Mouse (Mus musculus) T-cell, adult 2 months (primary cell): ENCODE results near the gene B4galnt4.

Source experiments
- DNase-seq: peaks from one replicate; pipeline ENCODE4 v3.0.0; 2022; ENCODE audit warnings: low spot score

The B4galnt4 gene

DNA sequence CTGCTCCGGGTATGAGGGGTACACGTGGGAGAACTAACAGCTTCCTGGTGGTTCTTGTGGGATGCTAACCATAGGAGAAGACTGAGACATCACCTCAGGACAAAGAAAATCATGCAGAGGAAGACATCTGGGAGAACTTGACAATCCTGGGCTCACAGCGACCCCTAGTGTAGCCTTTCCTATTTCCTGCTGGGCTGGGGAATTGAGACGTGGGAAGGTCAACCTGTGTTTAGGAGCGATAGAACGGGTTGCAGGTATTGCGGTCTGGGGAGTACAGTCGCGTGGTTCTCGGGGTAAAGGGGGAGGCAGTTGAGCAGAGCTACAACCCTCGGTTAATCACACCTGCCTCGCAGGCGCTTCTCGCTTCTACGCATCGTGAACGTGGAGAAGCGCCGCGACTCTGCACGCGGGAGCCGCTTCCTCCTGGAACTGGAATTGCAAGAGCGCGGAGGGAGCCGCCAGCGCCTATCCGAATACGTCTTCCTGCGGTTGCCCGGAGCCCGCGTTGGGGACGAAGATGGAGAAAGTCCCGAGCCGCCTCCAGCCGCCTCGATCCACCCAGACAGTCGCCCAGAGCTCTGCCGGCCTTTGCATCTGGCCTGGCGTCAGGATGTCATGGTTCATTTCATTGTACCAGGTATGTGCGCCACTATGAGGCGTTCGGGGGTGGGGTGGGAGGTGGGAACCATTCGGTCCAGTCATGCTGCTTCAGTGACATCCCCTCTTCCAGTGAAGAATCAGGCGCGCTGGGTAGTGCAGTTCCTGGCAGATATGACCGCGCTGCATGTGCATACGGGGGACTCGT, 9.4 kb downstream of the B4galnt4 start:
- peak; percentile 53 for DNase-seq

DNA sequence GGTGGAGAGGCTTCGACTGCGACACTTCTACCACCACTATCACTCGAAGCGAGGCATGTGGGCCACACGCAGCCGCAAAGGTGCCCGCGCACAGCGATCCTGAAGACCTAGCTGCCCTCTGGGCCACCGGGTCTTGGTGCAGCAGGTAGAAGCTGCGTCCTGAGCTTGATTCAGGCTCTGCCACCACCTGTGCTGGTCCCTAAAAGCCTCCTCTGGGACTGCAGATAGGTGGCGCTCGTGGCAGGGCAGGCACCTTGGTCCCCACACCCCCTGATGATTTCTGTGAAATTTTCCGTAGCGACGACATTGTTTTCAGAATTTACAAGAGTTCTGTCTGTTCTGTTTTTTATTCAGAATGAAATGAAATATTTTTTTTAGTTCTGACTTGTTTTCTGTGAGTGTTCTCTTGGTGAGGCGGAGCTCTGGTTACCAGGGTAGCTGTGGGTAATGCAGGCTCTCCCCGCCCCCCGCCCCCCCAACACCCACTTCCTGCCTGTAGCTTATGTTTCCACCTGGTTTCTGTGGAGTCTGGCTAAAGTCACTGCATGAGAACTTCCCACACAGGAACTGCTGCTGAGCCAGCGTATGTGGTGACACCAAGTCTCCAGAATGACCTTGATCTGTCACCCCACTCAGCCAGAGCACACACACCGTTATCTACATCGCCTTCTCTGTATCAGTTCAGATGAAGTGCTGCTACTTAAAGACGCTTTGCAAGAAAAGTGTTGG, 11.3 kb downstream of the B4galnt4 start:
- peak; percentile 77 for DNase-seq

DNA sequence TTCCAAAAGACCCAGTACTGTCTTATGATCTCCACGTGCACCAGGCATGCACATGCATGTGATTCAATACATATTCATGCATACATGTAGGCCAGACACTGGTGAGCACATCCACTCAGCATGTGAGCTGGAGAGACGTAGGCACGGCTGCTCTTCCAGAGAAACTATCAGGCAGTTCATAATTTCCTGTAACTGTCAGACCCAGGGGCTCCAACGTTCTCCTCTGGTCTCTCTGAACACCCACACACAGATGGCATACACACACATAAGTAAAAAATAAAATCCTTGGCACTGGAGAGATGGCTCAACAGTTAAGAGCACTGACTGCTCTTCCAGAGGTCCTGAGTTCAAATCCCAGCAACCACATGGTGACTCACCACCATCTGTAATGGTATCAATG, 12.9 kb downstream of the B4galnt4 start:
- DNase-seq: no peak

DNA sequence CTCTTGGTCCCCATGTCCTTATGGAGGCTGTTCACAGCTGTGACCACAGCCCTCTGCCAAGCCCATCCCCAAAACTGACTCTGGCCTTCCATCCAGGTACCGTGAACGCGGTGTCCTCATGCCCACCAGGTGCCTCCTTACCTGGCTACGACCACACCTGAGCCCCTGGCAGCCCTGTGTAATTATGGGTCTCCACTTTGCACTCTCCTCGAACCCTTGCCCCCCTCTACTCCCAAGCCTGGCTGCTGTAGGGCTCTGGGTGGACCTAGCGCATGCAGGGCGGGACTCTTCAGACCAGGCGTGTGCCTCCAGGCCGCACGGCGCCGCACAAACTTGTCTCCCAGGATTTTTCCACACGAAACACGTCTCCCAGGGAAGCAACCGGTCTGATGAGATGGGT, 16.9 kb downstream of the B4galnt4 start, which contains the start of gene Pkp3:
Pkp3 (plus strand) TSS at position 378 of the 400 bp plus-strand sequence.
- DNase-seq: no peak

DNA sequence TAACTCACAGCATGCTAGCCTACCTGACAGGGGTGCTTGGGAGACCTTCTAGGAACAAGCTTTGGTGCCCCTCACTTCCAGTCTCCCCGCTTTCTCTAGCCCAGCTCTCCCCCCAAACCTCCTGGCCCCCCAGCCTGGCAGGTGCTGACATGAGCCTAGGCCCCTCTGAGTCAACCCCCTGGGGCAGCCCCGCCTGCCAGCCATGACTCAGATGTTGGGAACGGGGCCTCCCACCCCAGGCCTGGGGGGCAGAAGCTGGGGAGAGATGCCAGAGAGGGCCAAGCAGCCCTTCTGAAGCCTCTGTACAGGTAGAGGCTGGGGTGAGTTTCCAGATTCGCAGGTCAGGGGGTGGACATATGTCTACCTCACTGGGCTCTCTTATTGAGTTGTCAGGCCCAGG, 18.0 kb downstream of the B4galnt4 start:
- DNase-seq: no peak

DNA sequence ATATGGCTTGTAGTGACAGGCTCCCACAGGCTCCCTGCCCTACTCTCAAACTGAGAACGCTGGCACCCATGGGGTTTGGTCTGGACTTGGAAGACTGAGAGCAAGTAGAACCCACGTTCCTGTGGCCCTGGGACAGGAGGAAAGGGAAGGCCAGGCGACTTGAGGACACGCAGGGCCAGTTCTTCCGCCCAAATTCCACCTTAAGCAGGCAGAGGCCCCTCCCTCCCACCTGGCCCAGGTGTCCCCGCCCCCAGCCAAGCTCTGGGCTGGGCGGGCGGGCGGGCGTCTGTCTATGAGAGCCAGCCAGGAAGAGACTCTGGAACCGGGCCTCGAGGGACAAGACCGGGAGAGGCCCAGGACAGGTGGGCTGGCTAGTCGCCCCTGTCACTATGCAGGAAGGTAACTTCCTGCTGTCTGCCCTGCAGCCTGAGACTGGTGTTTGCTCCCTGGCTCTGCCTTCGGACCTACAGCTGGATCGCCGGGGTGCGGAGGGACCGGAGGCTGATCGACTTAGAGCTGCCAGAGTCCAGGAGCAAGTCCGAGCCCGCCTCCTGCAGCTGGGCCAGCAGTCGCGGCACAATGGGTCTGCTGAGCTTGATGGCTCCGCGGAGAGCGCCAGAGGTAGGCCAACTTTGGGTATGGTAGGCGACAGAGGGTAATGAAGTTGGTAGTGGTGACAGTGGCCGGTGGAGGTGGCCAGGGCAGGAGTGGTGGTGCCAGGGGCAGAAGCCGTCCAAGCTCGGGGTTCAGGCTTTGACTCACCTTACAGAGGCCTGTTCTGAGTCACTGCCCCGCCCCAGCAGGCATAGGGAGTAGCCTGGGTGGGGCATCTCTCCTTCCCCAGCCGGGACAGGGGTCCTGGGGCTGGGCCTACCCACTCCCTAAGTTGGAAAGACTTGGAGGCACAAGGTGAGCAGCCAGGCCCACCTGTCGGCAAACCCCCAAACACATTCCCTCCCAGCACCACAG, 18.9 kb downstream of the B4galnt4 start:
- DNase-seq: no peak

DNA sequence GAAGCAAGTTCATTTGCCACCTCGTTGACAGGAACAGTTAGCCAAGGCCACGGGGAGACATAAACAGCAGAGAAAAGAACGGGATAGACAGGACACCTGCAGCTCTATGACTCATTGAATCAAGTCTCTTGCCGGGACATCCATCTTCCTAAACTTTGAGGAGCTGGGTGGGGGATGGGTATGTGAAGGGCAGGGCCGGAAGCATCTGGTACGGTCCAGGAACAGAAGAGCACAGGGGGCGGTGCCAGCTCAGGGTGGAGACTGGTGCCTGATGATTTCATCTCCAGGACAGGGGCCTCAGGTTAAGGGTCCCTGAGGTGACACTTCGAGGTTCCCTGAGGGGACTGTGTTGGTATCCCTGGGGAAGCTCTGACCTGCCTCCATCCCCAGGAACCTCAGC, 27.0 kb downstream of the B4galnt4 start:
- DNase-seq: peak; percentile 44

DNA sequence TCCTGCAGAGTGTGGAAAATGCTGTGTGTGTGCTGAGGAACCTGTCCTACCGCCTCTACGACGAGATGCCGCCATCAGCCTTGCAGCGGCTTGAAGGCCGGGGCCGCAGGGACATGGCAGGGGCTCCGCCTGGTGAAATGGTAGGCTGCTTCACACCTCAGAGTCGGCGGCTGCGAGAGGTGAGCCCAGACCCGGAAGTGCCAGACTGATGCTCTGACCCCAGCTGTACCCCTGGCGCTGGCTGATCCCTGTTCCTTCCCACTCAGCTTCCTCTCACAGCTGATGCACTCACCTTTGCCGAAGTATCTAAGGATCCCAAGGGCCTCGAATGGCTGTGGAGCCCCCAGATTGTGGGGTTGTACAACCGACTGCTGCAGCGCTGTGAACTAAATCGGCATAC, 27.6 kb downstream of the B4galnt4 start:
- peak; percentile 29 for DNase-seq

DNA sequence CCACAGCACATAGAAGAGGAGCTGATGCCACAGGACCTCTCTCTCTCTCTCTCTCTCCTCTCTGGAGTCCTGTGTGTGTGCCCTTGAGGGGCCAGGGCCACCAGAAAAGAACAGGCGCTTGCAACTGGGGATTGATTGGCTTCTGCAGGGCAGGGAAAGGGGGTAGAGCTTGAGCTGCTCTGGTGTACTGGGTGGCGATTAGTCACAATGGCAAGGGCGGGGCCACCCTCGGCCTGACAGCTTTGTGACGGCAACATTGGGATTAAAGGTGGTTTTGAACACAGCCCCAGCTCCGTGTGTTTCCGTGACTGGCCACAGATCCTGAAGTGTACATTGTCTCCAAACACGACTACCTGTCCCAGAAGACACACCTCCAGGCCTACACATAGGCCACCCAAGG, 29.3 kb downstream of the B4galnt4 start:
- DNase-seq: no peak

DNA sequence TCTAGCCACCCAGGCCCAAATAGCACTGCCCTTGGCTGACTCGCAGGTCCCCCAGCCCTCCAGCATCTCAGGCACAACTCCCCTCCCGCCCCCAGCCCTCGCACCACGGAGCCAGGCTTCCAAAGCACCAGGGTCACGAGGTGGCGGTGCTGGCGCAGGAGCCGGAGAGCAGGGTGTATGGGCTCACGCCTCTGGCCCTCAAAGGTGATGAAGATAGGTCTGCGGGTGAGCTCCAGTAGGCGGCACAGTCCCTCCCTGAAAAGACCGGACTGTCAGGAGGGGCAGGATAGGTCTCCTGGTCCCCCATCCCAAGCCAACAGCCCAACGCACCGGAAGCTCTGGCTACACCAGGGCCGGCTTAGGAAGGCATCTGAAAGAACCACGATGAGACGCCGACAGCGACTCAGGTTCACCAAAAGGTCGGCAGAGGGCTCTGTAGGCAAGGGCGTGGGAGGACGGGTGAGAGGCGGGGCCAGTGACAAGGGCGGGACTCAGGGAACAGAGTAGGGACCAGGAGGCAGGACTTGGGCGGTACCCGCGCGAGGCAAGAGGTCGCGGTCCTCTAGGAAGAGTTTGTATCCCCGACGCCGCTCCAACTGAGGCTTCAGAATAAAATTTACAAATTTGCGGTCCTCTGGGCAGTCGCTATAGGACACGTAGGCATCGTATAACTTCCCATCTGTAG, 31.3 kb downstream of the B4galnt4 start:
- peak; percentile 83 for DNase-seq

DNA sequence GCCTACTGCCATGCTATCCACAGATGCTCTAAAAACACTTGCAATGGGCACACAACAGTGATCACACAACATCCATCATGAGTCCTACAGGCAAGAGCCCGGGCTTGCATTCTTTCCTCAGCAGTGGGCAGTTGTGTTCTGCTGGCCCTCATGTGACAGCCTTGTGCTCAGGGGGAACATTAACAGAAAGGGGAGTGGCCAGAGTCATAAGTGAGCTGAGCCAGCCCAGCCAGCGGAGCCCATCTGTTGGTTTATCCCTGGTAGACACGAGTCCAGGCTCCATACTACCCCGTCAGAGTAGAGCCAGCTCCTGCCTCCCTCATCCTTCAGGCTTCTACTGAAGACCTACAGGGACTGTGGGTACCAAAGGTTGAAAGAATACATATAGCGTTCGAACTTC, 33.0 kb downstream of the B4galnt4 start:
- DNase-seq: no peak

DNA sequence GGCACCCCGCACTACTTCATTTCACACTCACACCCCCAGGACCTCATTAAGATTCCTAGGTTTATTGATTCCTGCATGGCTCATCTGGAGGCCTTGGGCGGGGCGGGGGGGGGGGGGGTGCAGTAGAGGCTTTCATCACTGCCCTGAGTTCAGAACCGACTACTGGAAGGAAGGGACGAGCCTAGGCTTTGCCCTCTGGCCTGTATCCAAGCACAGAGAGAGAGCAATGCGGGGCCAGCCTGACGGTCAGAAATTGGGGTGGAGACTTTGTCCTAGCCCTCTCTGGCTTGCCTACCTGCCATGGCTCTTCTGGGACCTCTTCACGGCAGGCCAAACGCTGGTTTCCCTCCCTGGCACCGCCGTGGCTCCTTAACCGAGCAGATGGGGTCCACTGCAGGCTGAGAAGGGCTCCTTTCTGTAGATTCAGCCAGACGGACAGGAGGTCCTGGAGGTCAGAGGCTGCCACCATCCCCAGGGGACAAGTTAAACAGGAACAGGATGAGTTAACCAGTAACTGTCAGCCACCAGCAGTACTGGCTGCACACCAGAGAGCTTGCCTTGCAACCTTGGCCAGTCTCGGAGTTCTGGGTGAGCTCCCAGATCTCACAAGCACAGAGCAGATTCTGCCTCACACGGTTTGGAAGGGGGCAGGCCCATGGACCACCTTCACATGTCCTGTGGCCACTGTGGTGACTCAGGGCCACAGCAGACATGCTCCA, 33.7 kb downstream of the B4galnt4 start:
- DNase-seq: no peak

DNA sequence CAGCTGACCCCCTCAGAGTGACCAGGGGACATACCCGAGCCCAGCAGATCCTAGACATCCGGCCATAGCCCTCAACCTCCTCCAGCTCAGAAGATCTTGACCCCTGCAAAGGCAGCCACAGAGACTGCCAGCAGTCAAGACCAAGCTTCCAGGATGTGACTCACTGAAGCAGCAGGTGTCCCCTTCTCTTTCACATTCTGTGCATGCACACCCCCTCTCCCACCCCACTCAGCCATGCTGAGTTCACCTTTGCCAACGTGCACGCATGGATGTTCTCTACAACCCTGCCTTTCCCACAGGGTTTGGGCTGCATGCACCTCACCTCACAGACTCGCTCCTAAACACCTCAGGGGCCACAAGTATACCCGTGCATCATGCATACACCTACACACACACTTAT, 35.1 kb downstream of the B4galnt4 start:
- peak; percentile 48 for DNase-seq

DNA sequence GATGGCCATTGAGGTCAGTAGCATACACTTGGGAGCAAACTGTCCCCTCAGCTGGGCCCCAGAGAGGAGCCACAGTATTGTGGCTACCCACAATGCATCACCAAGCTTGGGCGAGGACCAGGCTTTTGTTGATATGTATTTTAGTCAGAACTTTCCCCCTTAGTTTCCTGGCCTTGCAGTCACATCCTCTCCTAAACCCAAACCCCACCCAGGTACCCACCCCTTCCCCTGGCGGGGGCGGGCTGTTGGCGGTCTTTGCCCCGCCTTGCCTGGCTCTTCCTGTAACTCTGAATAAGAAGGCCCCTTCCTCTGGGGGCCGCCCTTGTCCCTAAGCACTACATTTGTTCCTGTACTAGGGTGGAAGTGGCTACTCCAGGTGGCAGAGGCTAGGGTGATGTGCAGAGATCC, 35.7 kb downstream of the B4galnt4 start:
- DNase-seq: peak; percentile 94

DNA sequence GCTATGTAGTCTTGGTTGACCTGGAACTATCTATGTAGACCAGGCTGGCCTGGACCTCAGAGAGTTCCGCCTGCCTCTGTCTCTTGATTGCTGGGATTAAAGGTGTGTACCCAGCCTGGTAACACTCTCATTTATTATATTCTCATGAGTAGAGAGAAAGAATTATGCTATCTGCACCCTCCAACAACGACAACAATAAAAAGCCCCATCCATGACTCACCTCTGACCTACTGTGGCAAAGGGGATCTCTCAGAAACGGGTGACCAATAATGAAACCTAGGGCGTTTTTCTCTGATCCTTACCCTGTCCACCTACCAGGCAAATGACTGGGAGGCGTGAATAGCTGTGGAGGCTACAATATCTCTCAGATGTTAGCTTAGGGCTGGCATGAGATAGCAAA, 36.3 kb downstream of the B4galnt4 start:
- no peak for DNase-seq

DNA sequence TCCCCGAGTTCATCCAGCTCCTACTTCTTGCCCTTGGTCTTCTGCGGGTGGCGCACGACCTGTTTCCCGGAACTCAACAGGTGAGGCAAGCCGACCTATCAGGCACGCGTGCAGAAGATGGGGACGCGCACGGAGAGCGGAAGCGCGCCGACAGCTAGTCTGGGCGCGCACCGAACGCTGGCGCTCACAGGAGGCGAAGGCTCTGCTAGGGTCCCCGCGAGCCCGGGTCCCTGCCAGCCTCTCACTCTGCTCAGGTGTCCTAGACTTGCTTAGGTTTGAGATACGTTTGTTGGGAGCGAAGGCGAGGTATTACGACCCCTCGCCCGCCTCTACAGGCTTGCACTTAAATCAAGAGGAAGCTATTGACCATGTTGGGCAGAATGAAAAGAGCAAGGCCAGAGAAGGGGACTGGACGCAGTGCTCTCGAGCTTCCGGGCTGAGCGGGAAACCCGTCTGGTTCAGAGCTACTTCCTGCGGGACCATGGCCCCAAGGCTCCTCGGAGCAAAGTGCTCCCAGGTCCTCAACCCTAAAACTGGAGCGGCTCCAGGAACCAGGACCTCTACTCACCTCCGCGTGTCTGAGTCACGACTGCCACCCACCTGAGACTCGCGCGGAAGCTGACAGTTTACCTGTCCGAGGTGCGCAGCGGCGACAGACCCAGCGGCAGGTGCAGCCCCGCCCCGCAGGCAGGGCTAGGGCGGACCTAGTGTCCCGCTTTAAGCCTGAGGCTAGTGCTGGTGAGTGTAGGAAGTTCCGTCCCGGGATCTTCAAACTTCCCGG, 39.2 kb downstream of the B4galnt4 start, which contains the start of gene Sigirr:
Sigirr (minus strand) TSS at position 662 of the 781 bp plus-strand sequence.
- peak; percentile 77 for DNase-seq

DNA sequence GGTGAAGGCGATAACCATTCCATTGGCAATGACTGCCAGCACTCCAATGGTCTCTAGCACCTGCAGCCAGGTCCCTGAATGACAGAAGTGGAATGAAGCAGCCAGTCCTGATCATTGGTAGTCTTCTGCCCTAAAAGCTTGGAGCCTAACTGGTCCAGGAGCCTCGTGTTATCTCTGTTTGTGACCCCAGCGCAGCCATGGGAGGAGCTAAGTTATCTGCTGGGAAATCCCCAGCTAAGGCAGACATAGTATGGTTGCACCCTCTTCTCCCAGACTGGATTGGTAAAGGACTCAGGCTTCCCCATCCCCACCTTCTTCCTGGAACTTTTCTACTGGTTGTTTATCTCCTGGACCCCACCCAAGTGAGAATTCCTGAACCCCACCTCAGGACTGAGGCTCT, 42.3 kb downstream of the B4galnt4 start:
- DNase-seq: no peak

DNA sequence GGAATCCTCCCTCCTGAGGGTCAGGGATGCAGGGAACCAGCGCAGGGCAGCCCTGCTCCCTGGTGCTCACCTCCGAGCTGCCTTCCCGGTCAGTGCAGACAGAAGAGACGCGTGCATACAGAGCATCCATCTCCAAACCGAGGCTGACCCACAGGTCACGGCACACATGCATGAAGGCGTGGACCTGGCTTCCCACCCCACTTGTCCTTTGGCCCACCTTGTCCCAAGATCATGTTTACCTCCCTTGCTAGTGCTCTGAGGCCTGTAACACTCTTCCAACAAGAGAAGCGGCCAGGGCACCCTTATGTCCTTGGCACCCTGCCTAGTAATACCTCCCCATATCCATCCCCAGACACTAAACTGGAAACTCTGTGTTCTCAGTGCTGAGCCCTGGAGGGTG, 55.0 kb downstream of the B4galnt4 start:
- no peak for DNase-seq

DNA sequence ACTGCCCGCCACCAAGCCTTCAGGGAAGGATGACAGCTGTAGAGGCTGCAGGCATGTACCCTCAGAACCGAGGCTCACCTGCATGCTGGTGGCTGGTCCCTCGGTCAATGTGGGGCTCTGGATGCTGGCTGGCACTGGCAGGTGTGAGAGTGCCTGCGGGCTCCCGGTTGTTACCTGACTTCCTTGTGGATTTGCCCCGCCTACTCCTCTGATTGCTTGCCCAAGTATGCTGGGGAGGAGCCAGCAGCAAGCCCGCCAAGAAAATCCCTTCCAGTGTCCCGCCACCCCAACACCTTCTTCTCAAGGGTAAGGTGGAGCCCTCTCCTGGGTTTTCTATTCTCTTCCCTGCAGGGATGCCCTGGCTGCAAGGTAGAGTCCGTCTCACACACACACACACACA, 56.7 kb downstream of the B4galnt4 start, which contains the start of gene Ano9:
Ano9 (minus strand) TSS at position 171 of the 400 bp plus-strand sequence.
- no peak for DNase-seq

DNA sequence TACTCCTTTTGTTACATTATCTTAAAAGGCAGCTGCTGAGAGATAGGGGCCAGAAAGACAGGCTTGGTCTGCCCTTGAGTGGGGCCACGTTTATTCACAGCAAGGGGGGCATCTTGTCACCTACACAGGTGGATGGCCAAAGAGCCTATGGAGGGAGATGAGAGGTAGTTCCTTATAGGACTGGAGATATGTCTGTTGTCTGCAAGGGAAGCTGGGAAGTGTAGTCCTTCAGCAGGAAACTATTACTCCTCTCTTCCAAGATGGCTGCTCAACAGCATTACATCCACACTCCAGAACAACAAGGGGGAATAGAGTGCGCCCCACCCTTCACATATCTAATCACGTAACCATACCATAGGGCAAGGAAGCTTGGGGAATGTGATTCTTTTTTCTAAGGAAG, 58.6 kb downstream of the B4galnt4 start:
- DNase-seq: no peak
